Mouse (Mus musculus) ES-Bruce4 (cell line): ENCODE measurements at regions not wholly inside any gene's neighbourhood (a gene's known extent, or its start where the extent isn't known, plus 50 kb on each side); places are given as distances from the start of the nearest gene placed in this dataset.

Experiments
- CTCF ChIP-seq: IDR thresholded peaks from one replicate; pipeline ENCODE4 v1.8.1; 2011; ENCODE audit warnings: low read depth, low read length
- EP300 ChIP-seq: IDR thresholded peaks from 2 replicates; pipeline ENCODE4 v1.6.1; 2011; ENCODE audit warnings: low read depth, low read length; ENCODE audit not compliant: insufficient read depth
- POLR2A ChIP-seq: IDR thresholded peaks from one replicate; pipeline ENCODE4 v1.8.1; 2011; ENCODE audit warnings: low read length; ENCODE audit not compliant: insufficient read depth

- no peak for TF ChIP-seq POLR2A
- no peak for TF ChIP-seq CTCF
- no peak for TF ChIP-seq EP300
Measured at GRCm38 (mm10) chrX:12445093-12445492, 142.5 kb upstream of the Atp6ap2 start.
